Mouse (Mus musculus): Measurements from ENCODE around the gene Pbx4. TPM values are rescaled to one million over a fixed set of nuclear protein-coding genes. Genes with fewer than 3 reads are reported as not detected.

The Pbx4 gene
- total and polyA plus RNA-seq, 3 experiments = 1.0 to 5.9 (median 2.4) TPM

- Histone ChIP-seq H3K9ac (ENCODE audit: insufficient read depth, low read depth) (peak overlapping the region; percentile 83), H3K4me1 (ENCODE audit: control insufficient read depth in 1 of 2, insufficient read depth in 2 of 2) (peaks cover 28 to 52% of the 10 kb centered on the region in 2 experiments)
- in situ Hi-C loops (cut with MboI; ENCODE audit: low pct_ligation_motif_present, low pct_unique_long_range_greater_than_20kb, low sequenced_read_pairs) = loop anchor here (5.0 kb wide), 1 partner anchor 82 kb away; no protein-coding TSS in a partner anchor
These were observed 87.8 kb downstream of the Pbx4 start for GRCm38 (mm10) chr8:69919876-69920662.

GRCm38 (mm10) chr8:69921141-69921540 is 88.8 kb downstream of the Pbx4 start:
- dilution Hi-C loops (cut with MboI; ENCODE audit: extremely low pct_ligation_motif_present, extremely low pct_unique_long_range_greater_than_20kb, low sequenced_read_pairs) = no loop called here
- Histone ChIP-seq H3K27ac (ENCODE audit: insufficient read depth, low read depth) (peak overlapping the region; percentile 74), H3K4me1 (ENCODE audit: control insufficient read depth in 1 of 2, insufficient read depth in 2 of 2) (peaks cover 28 to 52% of the 10 kb centered on the region in 2 experiments), H3K9ac (ENCODE audit: insufficient read depth, low read depth) (peak overlapping the region; percentile 83), H3K27me3 (replicated peaks) (no peaks in the 10 kb centered on the region), H3K79me2 (replicated peaks; ENCODE audit: control insufficient read depth, extremely low read depth, insufficient read depth, poor library complexity, severe bottlenecking) (peaks cover 14% of the 10 kb centered on the region), H3K36me3 (replicated peaks in 1 of 2; ENCODE audit: control insufficient read depth in 1 of 2, insufficient read depth in 1 of 2, low read length in 1 of 2) (peaks cover 29 to 75% of the 10 kb centered on the region in 2 experiments), H3K4me3 (replicated peaks in 1 of 3; ENCODE audit: low read depth in 2 of 3, low read length in 2 of 3, poor library complexity in 1 of 3) (peak overlapping the region in 1 of 3 experiments; percentile 8), H3K4me2 (ENCODE audit: insufficient read depth, low read depth, poor library complexity, severe bottlenecking) (peak overlapping the region; percentile 84; the same call in 1 of the 2 replicates), H3K9me3 (replicated peaks; ENCODE audit: low read length) (no peaks in the 10 kb centered on the region)
- DNase-seq (ENCODE audit: extremely low read depth) = no peak
- in situ Hi-C loops (cut with MboI; ENCODE audit: low pct_ligation_motif_present, low pct_unique_long_range_greater_than_20kb, low sequenced_read_pairs) = loop anchor here (5.0 kb wide), 1 partner anchor 81 kb away; no protein-coding TSS in a partner anchor
- no peak for TF ChIP-seq TCF12 (IDR thresholded peaks at IDR 0.05; ENCODE audit: low read depth, low read length)
- TF ChIP-seq EP300 (IDR thresholded peaks at IDR 0.05; ENCODE audit: low read length) = no peak
- no peak for TF ChIP-seq POLR2A (IDR thresholded peaks at IDR 0.05; ENCODE audit: low read depth, low read length)
- no peak for TF ChIP-seq SMC3 (IDR thresholded peaks at IDR 0.05; ENCODE audit: low read depth, low read length)
- TF ChIP-seq RAD21 (IDR thresholded peaks at IDR 0.05; ENCODE audit: low read depth, low read length) = no peak
- TF ChIP-seq SIN3A (IDR thresholded peaks at IDR 0.05; ENCODE audit: low read length) = no peak
- TF ChIP-seq E2F4 (IDR thresholded peaks at IDR 0.05; ENCODE audit: insufficient replicate concordance, low read depth, low read length) = no peak
- no peak for TF ChIP-seq ETS1 (conservative IDR thresholded peaks at IDR 0.05; ENCODE audit: low read depth, low read length)
- TF ChIP-seq IRF4 (IDR thresholded peaks at IDR 0.05; ENCODE audit: low read depth, low read length) = no peak
- no peak for TF ChIP-seq MXI1 (IDR thresholded peaks at IDR 0.05; ENCODE audit: low read depth, low read length)
- TF ChIP-seq USF1 (IDR thresholded peaks at IDR 0.05; ENCODE audit: low read depth, low read length) = no peak
- no peak for TF ChIP-seq POLR2AphosphoS2 (IDR thresholded peaks at IDR 0.05; ENCODE audit: low read depth, low read length)
- TF ChIP-seq MAX (IDR thresholded peaks at IDR 0.05; ENCODE audit: low read length) = no peak
- no peak for TF ChIP-seq MAFK (IDR thresholded peaks at IDR 0.05; ENCODE audit: insufficient replicate concordance, low read length)
- no peak for TF ChIP-seq MYC (IDR thresholded peaks at IDR 0.05; ENCODE audit: low read depth, low read length)
- no peak for TF ChIP-seq ZKSCAN1 (IDR thresholded peaks at IDR 0.05; ENCODE audit: borderline replicate concordance, low read depth, low read length)

More at GRCm38 (mm10) chr8:69919876-69920662, 87.8 kb downstream of the Pbx4 start:
- Histone ChIP-seq H3K27ac (ENCODE audit: insufficient read depth, low read depth) (peak overlapping the region; percentile 98), H3K4me3 (replicated peaks in 1 of 3; ENCODE audit: low read depth in 2 of 3, low read length in 2 of 3, poor library complexity in 1 of 3) (peak overlapping the region in 2 of 3 experiments; percentile 12 to 26), H3K4me2 (ENCODE audit: insufficient read depth, low read depth, poor library complexity, severe bottlenecking) (peak overlapping the region; percentile 84), H3K9me3 (replicated peaks; ENCODE audit: low read length) (no peaks in the 10 kb centered on the region), H3K79me2 (replicated peaks; ENCODE audit: control insufficient read depth, extremely low read depth, insufficient read depth, poor library complexity, severe bottlenecking) (peaks cover 14% of the 10 kb centered on the region), H3K36me3 (replicated peaks in 1 of 2; ENCODE audit: control insufficient read depth in 1 of 2, insufficient read depth in 1 of 2, low read length in 1 of 2) (peaks cover 31 to 75% of the 10 kb centered on the region in 2 experiments), H3K27me3 (replicated peaks) (no peaks in the 10 kb centered on the region)
- dilution Hi-C loops (cut with MboI; ENCODE audit: extremely low pct_ligation_motif_present, extremely low pct_unique_long_range_greater_than_20kb, low sequenced_read_pairs) = no loop called here
- TF ChIP-seq POLR2AphosphoS2 (IDR thresholded peaks at IDR 0.05; ENCODE audit: low read depth, low read length) (no peak), MAZ (IDR thresholded peaks at IDR 0.05; ENCODE audit: low read depth, low read length) (peak; percentile 79; the same call in 1 of the 2 replicates), POLR2A (IDR thresholded peaks at IDR 0.05; ENCODE audit: low read depth, low read length) (peak; percentile 47; the same call in 1 of the 2 replicates), TCF12 (IDR thresholded peaks at IDR 0.05; ENCODE audit: low read depth, low read length) (peak; percentile 83), JUN (IDR thresholded peaks at IDR 0.05; ENCODE audit: insufficient read depth, low read depth, low read length) (peak; percentile 99), ZC3H11A (IDR thresholded peaks at IDR 0.05; ENCODE audit: low read depth, low read length) (peak; percentile 94), SIN3A (IDR thresholded peaks at IDR 0.05; ENCODE audit: low read length) (peak; percentile 95), PAX5 (IDR thresholded peaks at IDR 0.05; ENCODE audit: low read length) (no peak), JUND (conservative IDR thresholded peaks at IDR 0.05; ENCODE audit: low read depth, low read length) (peak; percentile 97), MYC (IDR thresholded peaks at IDR 0.05; ENCODE audit: low read depth, low read length) (peak; percentile 70), UBTF (IDR thresholded peaks at IDR 0.05; ENCODE audit: low read depth, low read length) (no peak), ZKSCAN1 (IDR thresholded peaks at IDR 0.05; ENCODE audit: borderline replicate concordance, low read depth, low read length) (no peak), CHD1 (IDR thresholded peaks at IDR 0.05; ENCODE audit: low read depth, low read length) (no peak), CTCF (conservative IDR thresholded peaks at IDR 0.05 in 1 of 2, IDR thresholded peaks at IDR 0.05 in 1 of 2; ENCODE audit: low read depth in 2 of 2, low read length in 2 of 2) (no peak), MAX (IDR thresholded peaks at IDR 0.05; ENCODE audit: low read length) (peak; percentile 97), IRF4 (IDR thresholded peaks at IDR 0.05; ENCODE audit: low read depth, low read length) (peak; percentile 100), USF1 (IDR thresholded peaks at IDR 0.05; ENCODE audit: low read depth, low read length) (peak; percentile 98), USF2 (conservative IDR thresholded peaks at IDR 0.05; ENCODE audit: low read depth, low read length) (peak; percentile 99), ELF1 (IDR thresholded peaks at IDR 0.05; ENCODE audit: low read depth, low read length) (peak; percentile 86), ETS1 (conservative IDR thresholded peaks at IDR 0.05; ENCODE audit: low read depth, low read length) (peak; percentile 97), ZNF384 (IDR thresholded peaks at IDR 0.05; ENCODE audit: low read depth, low read length) (no peak), GABPA (IDR thresholded peaks at IDR 0.05; ENCODE audit: insufficient replicate concordance, low read depth, low read length) (no peak), NELFE (IDR thresholded peaks at IDR 0.05; ENCODE audit: low read depth, low read length) (no peak), ZMIZ1 (IDR thresholded peaks at IDR 0.05; ENCODE audit: low read depth, low read length) (no peak), KAT2A (IDR thresholded peaks at IDR 0.05; ENCODE audit: insufficient replicate concordance, low read length) (no peak), RAD21 (IDR thresholded peaks at IDR 0.05; ENCODE audit: low read depth, low read length) (no peak), CHD2 (IDR thresholded peaks at IDR 0.05; ENCODE audit: low read length) (peak; percentile 67; the same call in 1 of the 2 replicates), EP300 (IDR thresholded peaks at IDR 0.05; ENCODE audit: low read length) (peak; percentile 93), MEF2A (IDR thresholded peaks at IDR 0.05; ENCODE audit: borderline replicate concordance, low read depth, low read length) (peak; percentile 94), NRF1 (IDR thresholded peaks at IDR 0.05; ENCODE audit: low read depth, low read length) (peak; percentile 76), HCFC1 (IDR thresholded peaks at IDR 0.05; ENCODE audit: low read depth, low read length) (peak; percentile 64), TBP (conservative IDR thresholded peaks at IDR 0.05; ENCODE audit: low read depth, low read length) (peak; percentile 84), BHLHE40 (IDR thresholded peaks at IDR 0.05; ENCODE audit: low read depth, low read length) (peak; percentile 97), SMC3 (IDR thresholded peaks at IDR 0.05; ENCODE audit: low read depth, low read length) (no peak), MXI1 (IDR thresholded peaks at IDR 0.05; ENCODE audit: low read depth, low read length) (peak; percentile 90), RCOR1 (conservative IDR thresholded peaks at IDR 0.05; ENCODE audit: low read depth, low read length) (peak; percentile 93), E2F4 (IDR thresholded peaks at IDR 0.05; ENCODE audit: insufficient replicate concordance, low read depth, low read length) (no peak), MAFK (IDR thresholded peaks at IDR 0.05; ENCODE audit: insufficient replicate concordance, low read length) (no peak)
- peak; percentile 99 for DNase-seq (ENCODE audit: extremely low read depth)

All from CH12.LX (cell line).